Mouse (Mus musculus): ENCODE data around the gene Hist1h4f. TPM values are rescaled to one million over a fixed set of nuclear protein-coding genes. Genes with fewer than 3 reads are reported as not detected.
"Not testable (repeated sequence)": the region's sequence is repeated elsewhere in the genome, so short reads cannot be mapped to it uniquely, and the experiment has no call there.

Hist1h4f gene
- total and polyA plus RNA-seq, 3 experiments: 14.4 to 3,786 TPM; not detected in 1

GRCm38 (mm10) chr13:23586099-23586939 is 34.9 kb upstream of the Hist1h4f start:
- Histone ChIP-seq H3K4me1 (ENCODE audit: control insufficient read depth in 1 of 2, insufficient read depth in 2 of 2, low read length in 2 of 2) (peaks cover 0 to 8% of the 10 kb centered on the region in 2 experiments; a peak in 2 of 4 replicates), H3K27me3 (ENCODE audit: control insufficient read depth in 1 of 2, insufficient read depth in 2 of 2, low read length in 2 of 2) (no peaks in the 10 kb centered on the region), H3K79me2 (ENCODE audit: control insufficient read depth, insufficient read depth, low read length, poor library complexity) (no peaks in the 10 kb centered on the region; the same call in 1 of the 2 replicates), H3K9ac (ENCODE audit: control insufficient read depth, low read depth, low read length, poor library complexity, severe bottlenecking) (peak overlapping the region; percentile 79), H3K36me3 (ENCODE audit: control insufficient read depth in 1 of 2, insufficient read depth in 2 of 2, low read length in 2 of 2) (peaks cover 0 to 27% of the 10 kb centered on the region in 2 experiments; a peak in 2 of 4 replicates), H3K4me3 (ENCODE audit: control insufficient read depth in 1 of 2, insufficient read depth in 1 of 2, low read depth in 2 of 2, low read length in 2 of 2) (peak overlapping the region; percentile 44 to 62), H3K27ac (ENCODE audit: control insufficient read depth, low read depth, low read length) (peak overlapping the region; percentile 99), H3K9me3 (replicated peaks; ENCODE audit: insufficient read depth, low read length) (no peaks in the 10 kb centered on the region)
- no peak for TF ChIP-seq CHD1 (IDR thresholded peaks at IDR 0.05; ENCODE audit: low read depth, low read length)
- 0 out of 2 replicates have a peak, but pooled peaks have one; percentile 32 for TF ChIP-seq GATA1 (IDR thresholded peaks at IDR 0.05; ENCODE audit: low read depth, low read length)
- no peak for TF ChIP-seq TBP (IDR thresholded peaks at IDR 0.05; ENCODE audit: low read depth, low read length)
- DNase-seq (ENCODE audit: low read depth, low spot score): peak; percentile 65

- peak; percentile 90; the same call in 1 of the 2 replicates for TF ChIP-seq UBTF (IDR thresholded peaks at IDR 0.05; ENCODE audit: borderline replicate concordance, insufficient read depth, low read depth, low read length)
- TF ChIP-seq POLR2A (IDR thresholded peaks at IDR 0.05; ENCODE audit: control insufficient read depth in 1 of 2, insufficient read depth in 1 of 2, low read depth in 1 of 2, low read length in 2 of 2, poor library complexity in 1 of 2): peak; percentile 91 to 98
- peak; percentile 99 for TF ChIP-seq TBP (IDR thresholded peaks at IDR 0.05; ENCODE audit: low read depth, low read length)
- peak; percentile 94; the same call in 1 of the 2 replicates for TF ChIP-seq POLR2AphosphoS5 (IDR thresholded peaks at IDR 0.05; ENCODE audit: borderline replicate concordance, low read depth, low read length)
- not testable (repeated sequence) for H3K4me1 ChIP-seq (ENCODE audit: control insufficient read depth in 1 of 2, insufficient read depth in 2 of 2, low read length in 2 of 2); H3K79me2 ChIP-seq (ENCODE audit: control insufficient read depth, insufficient read depth, low read length, poor library complexity); H3K27me3 ChIP-seq (ENCODE audit: control insufficient read depth in 1 of 2, insufficient read depth in 2 of 2, low read length in 2 of 2); H3K9me3 ChIP-seq (replicated peaks; ENCODE audit: insufficient read depth, low read length)
- Histone ChIP-seq H3K9ac (ENCODE audit: control insufficient read depth, low read depth, low read length, poor library complexity, severe bottlenecking) (peak overlapping the region; percentile 80), H3K36me3 (ENCODE audit: control insufficient read depth in 1 of 2, insufficient read depth in 2 of 2, low read length in 2 of 2) (peaks cover 0 to 32% of the 10 kb centered on the region in 2 experiments; a peak in 2 of 4 replicates), H3K27ac (ENCODE audit: control insufficient read depth, low read depth, low read length) (peak overlapping the region; percentile 98), H3K4me3 (ENCODE audit: control insufficient read depth in 1 of 2, insufficient read depth in 1 of 2, low read depth in 2 of 2, low read length in 2 of 2) (peak overlapping the region; percentile 51 to 60; a peak in 3 of 4 replicates)
- peak; percentile 95 for DNase-seq (ENCODE audit: low read depth, low spot score)
Measured at GRCm38 (mm10) chr13:23585442-23586098, 34.1 kb upstream of the Hist1h4f start.

GRCm38 (mm10) chr13:23585029-23585441 is 33.6 kb upstream of the Hist1h4f start:
- H3K36me3 ChIP-seq (ENCODE audit: control insufficient read depth in 1 of 2, insufficient read depth in 2 of 2, low read length in 2 of 2): peaks cover 0 to 37% of the 10 kb centered on the region in 2 experiments; a peak in 2 of 4 replicates
- peak overlapping the region; percentile 80 for H3K9ac ChIP-seq (ENCODE audit: control insufficient read depth, low read depth, low read length, poor library complexity, severe bottlenecking)
- no peaks in the 10 kb centered on the region for H3K9me3 ChIP-seq (replicated peaks; ENCODE audit: insufficient read depth, low read length)
- peak overlapping the region; percentile 98 for H3K27ac ChIP-seq (ENCODE audit: control insufficient read depth, low read depth, low read length)
- peak overlapping the region; percentile 51 to 60 for H3K4me3 ChIP-seq (ENCODE audit: control insufficient read depth in 1 of 2, insufficient read depth in 1 of 2, low read depth in 2 of 2, low read length in 2 of 2)
- TF ChIP-seq TCF12 (IDR thresholded peaks at IDR 0.05; ENCODE audit: low read depth, low read length) (no peak), ELF1 (IDR thresholded peaks at IDR 0.05; ENCODE audit: low read depth, low read length) (no peak), MAZ (IDR thresholded peaks at IDR 0.05; ENCODE audit: low read depth, low read length) (no peak), USF2 (IDR thresholded peaks at IDR 0.05; ENCODE audit: borderline replicate concordance in 1 of 2, insufficient read depth in 1 of 2, low read depth in 1 of 2, low read length in 2 of 2) (no peak), POLR2AphosphoS5 (IDR thresholded peaks at IDR 0.05; ENCODE audit: borderline replicate concordance, low read depth, low read length) (0 out of 2 replicates have a peak, but pooled peaks have one; percentile 97), POLR2A (IDR thresholded peaks at IDR 0.05; ENCODE audit: control insufficient read depth in 1 of 2, insufficient read depth in 1 of 2, low read depth in 1 of 2, low read length in 2 of 2, poor library complexity in 1 of 2) (peak in 1 of 2 experiments; percentile 79; a peak in 3 of 4 replicates), ZNF384 (IDR thresholded peaks at IDR 0.05; ENCODE audit: low read depth, low read length) (no peak)
- no peaks in the 10 kb centered on the region for H3K27me3 ChIP-seq (ENCODE audit: control insufficient read depth in 1 of 2, insufficient read depth in 2 of 2, low read length in 2 of 2)
- no peaks in the 10 kb centered on the region; the same call in 1 of the 2 replicates for H3K79me2 ChIP-seq (ENCODE audit: control insufficient read depth, insufficient read depth, low read length, poor library complexity)
- H3K4me1 ChIP-seq (ENCODE audit: control insufficient read depth in 1 of 2, insufficient read depth in 2 of 2, low read length in 2 of 2): peaks cover 0 to 10% of the 10 kb centered on the region in 2 experiments; a peak in 2 of 4 replicates
- DNase-seq (ENCODE audit: low read depth, low spot score): peak; percentile 91

All from MEL (cell line).